Mouse (Mus musculus) CD4-positive helper T cell, adult 2 months (primary cell): ENCODE data around the gene Cyp4a30b.
"Not testable (repeated sequence)": the region's sequence is repeated elsewhere in the genome, so short reads cannot be mapped to it uniquely, and the experiment has no call there.

Experiments used
- DNase-seq: peaks from one replicate; pipeline ENCODE4 v3.0.0-alpha.2; 2012; ENCODE audit warnings: low read depth, missing footprints, low spot score

Cyp4a30b gene

GRCm38 (mm10) chr4:115452304-115452703, at the start of gene Cyp4a30b:
Gene Cyp4a30b, plus strand, starts transcription at chr4:115452604.
- DNase-seq: no peak

- DNase-seq: not testable (repeated sequence)
Observed at GRCm38 (mm10) chr4:115411324-115411723, 41.1 kb upstream of the Cyp4a30b start, which contains the start of gene Cyp4a12b. Gene Cyp4a12b, plus strand, starts transcription at chr4:115411624.

- DNase-seq: no peak
Observed at GRCm38 (mm10) chr4:115450577-115451137, 1.7 kb upstream of the Cyp4a30b start.

GRCm38 (mm10) chr4:115473585-115473984, 21.2 kb downstream of the Cyp4a30b start:
- DNase-seq: not testable (repeated sequence)

- DNase-seq: not testable (repeated sequence)
Observed at GRCm38 (mm10) chr4:115476051-115476450, 23.6 kb downstream of the Cyp4a30b start.

- DNase-seq: no peak
Observed at GRCm38 (mm10) chr4:115481006-115481652, 28.7 kb downstream of the Cyp4a30b start.

- DNase-seq: no peak
Observed at GRCm38 (mm10) chr4:115496001-115496400, 43.6 kb downstream of the Cyp4a30b start, which contains the start of gene Cyp4a14. Gene Cyp4a14, minus strand, starts transcription at chr4:115496142.

- no peak for DNase-seq
Observed at GRCm38 (mm10) chr4:115497466-115497865, 45.1 kb downstream of the Cyp4a30b start.

- DNase-seq: not testable (repeated sequence)
Observed at GRCm38 (mm10) chr4:115513964-115514363, 61.6 kb downstream of the Cyp4a30b start.

- not testable (repeated sequence) for DNase-seq
Observed at GRCm38 (mm10) chr4:115518000-115518399, 65.6 kb downstream of the Cyp4a30b start, which contains the start of gene Cyp4a10. Gene Cyp4a10, plus strand, starts transcription at chr4:115518264.

- DNase-seq: no peak
Observed at GRCm38 (mm10) chr4:115519444-115519843, 67.0 kb downstream of the Cyp4a30b start.
